Mouse (Mus musculus) stomach, embryonic 14.5 days (tissue): ENCODE results near the gene Gpr146. TPM values are rescaled to one million over a fixed set of nuclear protein-coding genes. Genes with fewer than 3 reads are reported as not detected.

ENCODE experiments used
- microRNA counts: library from miRNA; unstranded; fragments of <30 nt; microRNA quantifications from one replicate; lab custom pipeline; 2016
- microRNA-seq: library from miRNA; unstranded; fragments of <30 nt; microRNA quantifications from one replicate; pipeline ENCODE4, GENCODE M21; 2016
- polyA plus RNA-seq: library from polyadenylated mRNA; unstranded; fragments of >200 nt; fragmentation: Nextera tagmentation; extraction: Ambion mirVana; gene quantifications from 2 replicates; pipeline ENCODE4 v1.2.1, GENCODE M21; 2014

Gpr146 gene
- polyA plus RNA-seq, 1 experiment from 2014 or later, result 1.3 TPM

MicroRNAs encoded within 50 kb of the gene (microRNA counts, 519-probe panel; counts per million panel counts)
- microRNA mmu-miR-339-3p (lab: Ali Mortazavi, UCI), result not detected
- microRNA mmu-miR-339-5p (lab: Ali Mortazavi, UCI), result not detected

Small RNAs within 50 kb of the gene (microRNA-seq; reads per million reads assigned to microRNA genes)
- gene Mir339, result 411 reads per million, percentile 63 among the genes with 10 or more reads in this experiment

Other genes starting within 250 kb of the Gpr146 start
- 19.5 and 20.1 TPM in 2 replicates for gene Prkar1b, start 227.7 kb upstream of the Gpr146 start, polyA plus RNA-seq
- gene Dnaaf5, start 227.5 kb upstream of the Gpr146 start, polyA plus RNA-seq, result 6.4 TPM in 2 replicates
- gene Sun1, start 177.1 kb upstream of the Gpr146 start, polyA plus RNA-seq, result 60.2 and 66.6 TPM in 2 replicates
- gene Get4, start 125.4 kb upstream of the Gpr146 start, polyA plus RNA-seq, result 149 and 151 TPM in 2 replicates
- gene Adap1, start 52.1 kb upstream of the Gpr146 start, polyA plus RNA-seq, result 2.2 and 2.3 TPM in 2 replicates
- gene Cox19, start 26.3 kb upstream of the Gpr146 start, polyA plus RNA-seq, result 105 and 120 TPM in 2 replicates
- gene Cyp2w1, start 25.1 kb upstream of the Gpr146 start, polyA plus RNA-seq, result 6.3 and 6.8 TPM in 2 replicates
- 0.48 and 1.3 TPM in 2 replicates for gene C130050O18Rik, start 27.6 kb downstream of the Gpr146 start, polyA plus RNA-seq
- gene Gper1, start 45.5 kb downstream of the Gpr146 start, polyA plus RNA-seq, result 3.3 TPM in 2 replicates
- 37.6 and 37.7 TPM in 2 replicates for gene 3110082I17Rik, start 82.8 kb downstream of the Gpr146 start, polyA plus RNA-seq
- 5.8 and 6.9 TPM in 2 replicates for gene Zfand2a, start 106.9 kb downstream of the Gpr146 start, polyA plus RNA-seq
- gene Uncx, start 165.8 kb downstream of the Gpr146 start, polyA plus RNA-seq, result not detected in 2 replicates